Comparison of ENCODE assay signal across 8 mouse cellular contexts in the genomic region with DNA sequence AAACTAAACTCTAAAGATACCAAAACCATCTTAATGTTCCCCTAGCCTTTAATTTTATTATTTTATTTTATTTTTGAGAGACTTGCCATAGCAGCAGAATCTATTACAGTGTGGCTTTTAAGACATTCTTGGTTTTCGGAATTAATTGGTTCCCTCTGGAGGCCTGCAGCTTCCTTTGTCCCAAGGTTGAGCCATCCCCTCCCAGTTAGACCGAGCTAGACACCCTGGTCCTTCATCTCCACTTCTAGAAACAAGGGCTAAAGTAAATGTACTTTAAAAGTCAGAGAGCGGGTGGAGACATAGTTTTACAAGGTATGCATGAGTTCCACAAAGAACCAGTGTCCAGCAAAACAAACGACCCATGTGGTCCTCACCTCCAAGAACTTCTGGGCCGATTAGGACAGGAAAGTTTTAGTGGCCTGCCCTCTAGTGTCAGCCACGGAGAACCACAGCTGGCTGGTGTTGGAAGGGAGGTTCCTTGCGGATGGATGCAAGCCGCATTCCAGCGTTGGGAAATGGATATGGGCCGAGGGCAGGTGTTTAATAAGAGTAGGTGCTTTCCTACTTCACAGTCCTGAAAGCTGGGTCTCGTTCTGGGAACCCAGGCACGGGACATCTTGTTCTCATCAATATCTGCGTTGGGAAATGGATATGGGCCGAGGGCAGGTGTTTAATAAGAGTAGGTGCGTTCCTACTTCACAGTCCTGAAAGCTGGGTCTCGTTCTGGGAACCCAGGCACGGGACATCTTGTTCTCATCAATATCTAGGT.
DNase-seq lines count a peak whose midpoint lies in the region; ATAC-seq lines count a peak whose summit lies in the region.

No protein-coding gene starts in this region.

- H3K4me3 ChIP-seq in hindbrain, embryonic 15.5 days = no peak overlapping the region

- peaks cover 4% of the 10 kb centered on the region; the same call in 1 of the 2 replicates for H3K4me1 ChIP-seq in hindbrain, embryonic 15.5 days (replicated peaks)

- ATAC-seq in hindbrain, embryonic 15.5 days (ENCODE audit: low FRiP score, low read depth) = peak; percentile 64
- peak; percentile 79 for ATAC-seq in megakaryocyte, adult 5-6 weeks (ENCODE audit: poor library complexity, severe bottlenecking)
- no peak for ATAC-seq in erythroid progenitor cell, adult 5-6 weeks (replicated peaks; ENCODE audit: low FRiP score, poor library complexity, severe bottlenecking)

- WGBS in hindbrain, embryonic 15.5 days = 33% methylated on average over 17 of the region's 17 CpGs

- no peaks in the 10 kb centered on the region for H3K27me3 ChIP-seq in hindbrain, embryonic 15.5 days

- H3K9me3 ChIP-seq in hindbrain, embryonic 15.5 days = no peaks in the 10 kb centered on the region

- H3K4me2 ChIP-seq in hindbrain, embryonic 15.5 days = no peak overlapping the region

- DNase-seq in ZHBTc4 (ENCODE audit: low read depth, low spot score) = peak; percentile 88
- peak; percentile 78 for DNase-seq in cerebellum, adult 9-11 months
- DNase-seq in frontal cortex, postnatal 14 days (ENCODE audit: low spot score in 2 of 2) = peak; percentile 43 to 70
- peak; percentile 66 to 73 for DNase-seq in layer of hippocampus, postnatal 14 days (ENCODE audit: low spot score in 2 of 2)
- DNase-seq in right cerebral cortex, postnatal 14 days = peak; percentile 60

- H3K9ac ChIP-seq in hindbrain, embryonic 15.5 days = no peak overlapping the region

- peak overlapping the region; percentile 44; the same call in 1 of the 2 replicates for H3K27ac ChIP-seq in hindbrain, embryonic 15.5 days (replicated peaks)

- no peaks in the 10 kb centered on the region; the same call in 1 of the 2 replicates for H3K36me3 ChIP-seq in hindbrain, embryonic 15.5 days
